Mouse (Mus musculus) brown adipose tissue, adult 24 weeks (tissue): ENCODE results near the gene Olfr180. TPM values are rescaled to one million over a fixed set of nuclear protein-coding genes. Genes with fewer than 3 reads are reported as not detected.

Experiments used
- H3K27ac ChIP-seq: fragments of 200-500 bp; replicated peaks from 2 replicates; pipeline ENCODE4 v1.5.1; 2012; ENCODE audit warnings: low read depth, mild to moderate bottlenecking, low read length
- H3K4me1 ChIP-seq: fragments of 200-500 bp; 2 replicates; pipeline ENCODE4 v1.6.1; 2012; ENCODE audit warnings: low read length, mixed read lengths; ENCODE audit not compliant: control insufficient read depth, insufficient read depth, insufficient read length
- H3K4me3 ChIP-seq: fragments of 200-500 bp; 2 replicates; pipeline ENCODE4 v1.5.1; 2012; ENCODE audit warnings: low read depth, mild to moderate bottlenecking, low read length, moderate library complexity; ENCODE audit not compliant: insufficient read depth
- polyA plus RNA-seq: library from polyadenylated mRNA; stranded (reverse); fragments of >200 nt; gene quantifications from 2 replicates; pipeline ENCODE4 v1.2.4, GENCODE M21; 2012; ENCODE audit not compliant: missing spikeins, insufficient read depth, insufficient read length

Olfr180 gene
- not detected in 2 replicates for polyA plus RNA-seq

GRCm38 (mm10) chr16:58929292-58929691 lies at the start of gene Olfr180:
TSS of gene Olfr180 (minus strand) at chr16:58929392.
- Histone ChIP-seq H3K27ac (no peak within 1 kb of the TSS), H3K4me3 (no peak within 1 kb of the TSS), H3K4me1 (no peaks in the 10 kb centered on the region)

GRCm38 (mm10) chr16:58928655-58929054 lies 537 bp downstream of the Olfr180 start, which contains the start of gene Olfr181:
TSS of gene Olfr181 (minus strand) at chr16:58928755.
- no peak within 1 kb of the TSS for H3K27ac ChIP-seq
- no peak within 1 kb of the TSS for H3K4me3 ChIP-seq
- no peaks in the 10 kb centered on the region for H3K4me1 ChIP-seq

- Histone ChIP-seq H3K27ac (no peak within 1 kb of the TSS), H3K4me1 (no peaks in the 10 kb centered on the region), H3K4me3 (no peak within 1 kb of the TSS)
These were observed 37.2 kb downstream of the Olfr180 start, which contains the start of gene Olfr178 for GRCm38 (mm10) chr16:58891963-58892362. TSS of gene Olfr178 (minus strand) at chr16:58892063.

- H3K4me1 ChIP-seq = no peaks in the 10 kb centered on the region
- no peak overlapping the region for H3K27ac ChIP-seq
- H3K4me3 ChIP-seq = no peak overlapping the region
These were observed 44.8 kb downstream of the Olfr180 start for GRCm38 (mm10) chr16:58884416-58884815.

- no peak within 1 kb of the TSS for H3K4me3 ChIP-seq
- H3K27ac ChIP-seq = no peak within 1 kb of the TSS
- no peaks in the 10 kb centered on the region for H3K4me1 ChIP-seq
These were observed 54.5 kb downstream of the Olfr180 start, which contains the start of gene Olfr177 for GRCm38 (mm10) chr16:58874668-58875067. TSS of gene Olfr177 (minus strand) at chr16:58874768.

Other genes with a start within 250 kb of the Olfr180 start
- not detected in 2 replicates for gene Gpr15, start 210.3 kb downstream of the Olfr180 start, polyA plus RNA-seq
- 22.5 and 41.1 TPM in 2 replicates for gene Cldnd1, start 201.5 kb downstream of the Olfr180 start, polyA plus RNA-seq
- gene Olfr172, start 166.2 kb downstream of the Olfr180 start, polyA plus RNA-seq = not detected in 2 replicates
- gene Olfr173, start 129.1 kb downstream of the Olfr180 start, polyA plus RNA-seq = not detected in 2 replicates
- gene Olfr175-ps1, start 102.6 kb downstream of the Olfr180 start, polyA plus RNA-seq = not detected in 2 replicates
- not detected in 2 replicates for gene Olfr177, start 54.6 kb downstream of the Olfr180 start, polyA plus RNA-seq
- not detected in 2 replicates for gene Olfr178, start 37.3 kb downstream of the Olfr180 start, polyA plus RNA-seq
- not detected in 2 replicates for gene Olfr181, start 637 bp downstream of the Olfr180 start, polyA plus RNA-seq
- not detected in 2 replicates for gene Olfr183, start 66.0 kb upstream of the Olfr180 start, polyA plus RNA-seq
- gene Olfr186, start 100.9 kb upstream of the Olfr180 start, polyA plus RNA-seq = not detected in 2 replicates
- gene Olfr187, start 110.4 kb upstream of the Olfr180 start, polyA plus RNA-seq = not detected in 2 replicates
- gene Olfr190, start 148.6 kb upstream of the Olfr180 start, polyA plus RNA-seq = not detected in 2 replicates
- not detected in 2 replicates for gene Olfr191, start 160.4 kb upstream of the Olfr180 start, polyA plus RNA-seq
- not detected in 2 replicates for gene Olfr193, start 182.5 kb upstream of the Olfr180 start, polyA plus RNA-seq
- not detected in 2 replicates for gene Olfr194, start 191.7 kb upstream of the Olfr180 start, polyA plus RNA-seq
- gene Olfr195, start 217.7 kb upstream of the Olfr180 start, polyA plus RNA-seq = not detected in 2 replicates
- not detected in 2 replicates for gene Olfr196, start 241.1 kb upstream of the Olfr180 start, polyA plus RNA-seq